ENCODE assay signal across 15 mouse cellular contexts in the genomic region with DNA sequence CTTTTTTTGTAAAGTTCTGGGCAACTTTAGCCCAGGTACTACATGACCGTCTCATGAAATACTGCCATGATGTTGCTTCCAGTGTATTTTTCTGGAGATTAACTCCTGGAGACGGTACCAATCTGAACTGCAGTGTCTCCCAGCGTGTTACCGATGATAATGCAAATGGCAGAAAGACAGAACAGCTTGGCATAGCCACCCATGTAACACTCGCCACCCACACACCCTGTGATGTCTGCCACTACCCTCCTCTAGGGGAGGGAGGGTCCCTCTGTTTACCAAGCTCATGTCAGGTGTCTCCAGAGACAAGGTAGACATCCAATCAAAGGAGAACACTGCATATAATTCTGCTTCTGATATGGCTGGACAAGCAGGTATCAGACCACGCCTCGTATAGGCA.
DNase-seq lines count a peak whose midpoint lies in the region.
"Had no signal": no experiment of that assay in that cellular context is flagged by ENCODE, and none has a peak within 500 bp of the region (broad histone marks: within the 10 kb centered on the region; RNA-seq: fewer than 3 reads in every experiment).

No protein-coding gene starts in this region.

- intact Hi-C loops in left cerebral cortex, postnatal 4 days (cut with DNase I) = no loop called here
- intact Hi-C loops in heart, postnatal 14 days (cut with DNase I) = no loop called here

- DNase-seq in frontal cortex, postnatal 36 days (ENCODE audit: low spot score in 2 of 2) = peak; percentile 38 to 68
- DNase-seq in frontal cortex, postnatal 14 days (ENCODE audit: low spot score in 2 of 2) = no peak
- DNase-seq in left cerebral cortex, adult 18-20 months (ENCODE audit: low spot score in 2 of 2) = peak; percentile 30 to 45
- DNase-seq in left cerebral cortex, postnatal 4 days = no peak
- DNase-seq in right cerebral cortex, adult 2 months (ENCODE audit: low spot score in 2 of 2) = peak; percentile 46 to 48
- no peak for DNase-seq in right cerebral cortex, postnatal 10 days (ENCODE audit: low spot score in 2 of 2)
- DNase-seq in heart, postnatal 14 days = no peak
- DNase-seq: adrenal gland, postnatal 14 days; cerebellum, adult 18-20 months; cerebellum, adult 9-11 months; cerebellum, postnatal 36 days; forebrain, postnatal 0 days; gastrocnemius, postnatal 36 days; heart, adult 11 months; heart, postnatal 4 days had no signal

Comparison
In these comparisons a context has a peak if more than half of its experiments do, and no peak if none do; other contexts are left out.
1. DNase-seq: peak in frontal cortex, postnatal 36 days (2 of 2), left cerebral cortex, adult 18-20 months (2 of 2) and right cerebral cortex, adult 2 months (2 of 2); none in frontal cortex, postnatal 14 days (0 of 2), left cerebral cortex, postnatal 4 days (single experiment), right cerebral cortex, postnatal 10 days (0 of 2) and heart, postnatal 14 days (0 of 2).